13 mouse cellular contexts compared by ENCODE assay signal in genomic region chr9:54416238-54416637, GRCm38 (mm10).
DNase-seq lines count a peak whose midpoint lies in the region; TF ChIP-seq lines count a peak whose summit lies in the region.
"Had no signal": no experiment of that assay in that cellular context is flagged by ENCODE, and none has a peak within 500 bp of the region (broad histone marks: within the 10 kb centered on the region; RNA-seq: fewer than 3 reads in every experiment).

No protein-coding gene starts in this region.

- no peak overlapping the region for H3K27ac ChIP-seq in layer of hippocampus, adult 2 months
- H3K27ac ChIP-seq: heart, embryonic 15.5 days had no signal

- peak; percentile 43 for DNase-seq in embryo, embryonic 10 days (ENCODE audit: low spot score)
- DNase-seq in embryo, embryonic 9.5 days (ENCODE audit: extremely low spot score): no peak
- no peak for DNase-seq in layer of hippocampus, adult 2 months (ENCODE audit: low spot score in 2 of 2)
- DNase-seq in layer of hippocampus, adult 9-11 months: no peak
- peak; percentile 2 for DNase-seq in MEL-GATA-1-ER (ENCODE audit: extremely low read depth, low read depth)
- DNase-seq in induced T-regulatory cell, adult 2 months (ENCODE audit: low read depth): peak; percentile 3
- DNase-seq in adrenal gland, postnatal 10 days: no peak
- DNase-seq in left cerebral cortex, adult 18-20 months (ENCODE audit: low spot score in 2 of 2): no peak
- DNase-seq: cerebellum, adult 9-11 months; kidney, postnatal 36 days; spleen, adult 18-20 months had no signal

- H3K4me3 ChIP-seq in layer of hippocampus, adult 2 months: no peak overlapping the region
- H3K4me3 ChIP-seq: heart, embryonic 15.5 days; myocyte had no signal

- TF ChIP-seq CTCF in layer of hippocampus, adult 2 months (conservative IDR thresholded peaks at IDR 0.05): peak; percentile 62

Comparison
In these comparisons a context has a peak if more than half of its experiments do, and no peak if none do; other contexts are left out.
1. DNase-seq: peak in embryo, embryonic 10 days (single experiment), MEL-GATA-1-ER (single experiment) and induced T-regulatory cell, adult 2 months (single experiment); none in embryo, embryonic 9.5 days (single experiment), layer of hippocampus, adult 2 months (0 of 2), layer of hippocampus, adult 9-11 months (single experiment), adrenal gland, postnatal 10 days (single experiment) and left cerebral cortex, adult 18-20 months (0 of 2).